Mouse (Mus musculus) layer of hippocampus, adult 9-11 months (tissue): ENCODE results near the gene Gm10762.
"Not testable (repeated sequence)": the region's sequence is repeated elsewhere in the genome, so short reads cannot be mapped to it uniquely, and the experiment has no call there.

Experiments
- DNase-seq: peaks from one replicate; pipeline ENCODE4 v3.0.0; 2022

Gene Gm10762

GRCm38 (mm10) chr2:128967661-128968441 is at the start of gene Gm10762:
Gene Gm10762 (minus strand): TSS chr2:128967725.
- peak; percentile 78 for DNase-seq

GRCm38 (mm10) chr2:129008867-129009266 is 41.3 kb upstream of the Gm10762 start:
- not testable (repeated sequence) for DNase-seq

- DNase-seq, result no peak
Measured at GRCm38 (mm10) chr2:129006194-129006749, 38.7 kb upstream of the Gm10762 start.

- DNase-seq, result no peak
Measured at GRCm38 (mm10) chr2:129004872-129005271, 37.3 kb upstream of the Gm10762 start.

- peak; percentile 40 for DNase-seq
Measured at GRCm38 (mm10) chr2:128984746-128985145, 17.2 kb upstream of the Gm10762 start.

GRCm38 (mm10) chr2:128975572-128975971 is 8.0 kb upstream of the Gm10762 start:
- DNase-seq, result no peak

GRCm38 (mm10) chr2:128972301-128972700 is 4.8 kb upstream of the Gm10762 start:
- no peak for DNase-seq

GRCm38 (mm10) chr2:128968475-128969083 is 1.1 kb upstream of the Gm10762 start:
- DNase-seq, result no peak

GRCm38 (mm10) chr2:128966641-128967580 is 614 bp downstream of the Gm10762 start, which contains the start of gene Zc3h6:
Gene Zc3h6 (plus strand): TSS chr2:128967402.
- DNase-seq, result peak; percentile 97

GRCm38 (mm10) chr2:128966236-128966635 is 1.3 kb downstream of the Gm10762 start:
- DNase-seq, result no peak

GRCm38 (mm10) chr2:128965505-128966105 is 1.9 kb downstream of the Gm10762 start:
- no peak for DNase-seq

GRCm38 (mm10) chr2:128954186-128954585 is 13.3 kb downstream of the Gm10762 start:
- DNase-seq, result no peak

- DNase-seq, result peak; percentile 20
Measured at GRCm38 (mm10) chr2:128947962-128948588, 19.4 kb downstream of the Gm10762 start.

- DNase-seq, result peak; percentile 96
Measured at GRCm38 (mm10) chr2:128943538-128944528, 23.7 kb downstream of the Gm10762 start, which contains the start of gene Zc3h8. Gene Zc3h8 (minus strand): TSS chr2:128944077.

GRCm38 (mm10) chr2:128936256-128936655 is 31.3 kb downstream of the Gm10762 start:
- no peak for DNase-seq

GRCm38 (mm10) chr2:128930704-128931103 is 36.8 kb downstream of the Gm10762 start:
- no peak for DNase-seq

GRCm38 (mm10) chr2:128928446-128928845 is 39.1 kb downstream of the Gm10762 start:
- DNase-seq, result no peak

- DNase-seq, result no peak
Measured at GRCm38 (mm10) chr2:128924799-128925198, 42.7 kb downstream of the Gm10762 start.
